Mouse (Mus musculus): ENCODE measurements at regions not wholly inside any gene's neighbourhood (a gene's known extent, or its start where the extent isn't known, plus 50 kb on each side); places are given as distances from the start of the nearest gene placed in this dataset.

DNA sequence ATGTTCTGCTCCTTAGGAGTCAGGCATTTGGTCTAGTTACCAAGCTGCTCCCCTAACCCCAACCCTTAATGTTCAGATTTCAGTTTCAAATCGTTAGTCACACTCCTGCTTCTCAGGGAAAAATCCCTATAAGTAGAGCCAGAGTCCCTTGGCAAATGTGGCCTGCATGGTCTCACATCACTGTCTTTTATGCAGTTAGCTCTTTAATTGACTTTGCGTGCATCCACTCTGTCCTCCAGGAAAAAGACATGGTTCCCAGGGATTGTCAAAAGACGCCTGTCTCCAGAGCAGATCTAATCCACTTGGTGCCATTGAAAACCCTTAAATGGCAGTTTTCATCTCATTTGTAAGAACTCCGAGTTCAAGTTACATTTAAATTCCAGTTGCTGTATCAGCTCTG lies 256.3 kb upstream of the Lyplal1 start:
- no peak for DNase-seq

DNA sequence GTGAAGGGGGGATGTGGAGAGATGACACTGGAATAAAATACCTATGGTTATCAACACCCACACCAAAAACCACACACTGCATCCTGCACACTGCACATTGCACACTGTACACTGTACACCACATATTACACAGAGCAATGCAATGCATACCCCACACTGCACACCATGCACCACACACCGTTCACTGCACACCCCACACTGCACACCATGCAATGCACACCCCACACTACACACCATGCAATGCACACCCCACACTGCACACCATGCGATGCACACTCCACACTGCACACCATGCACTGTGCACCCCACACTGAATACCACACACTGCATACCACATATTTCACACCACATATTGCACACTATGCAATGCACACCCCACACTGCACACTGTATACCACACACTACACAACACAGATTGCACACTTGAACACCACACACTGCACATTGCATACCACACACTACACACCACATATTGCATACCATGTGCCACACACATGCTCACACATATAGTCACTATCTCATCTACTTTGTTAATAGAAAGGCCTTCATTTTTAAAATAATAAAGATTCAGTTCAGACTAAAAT lies 255.8 kb upstream of the Lyplal1 start:
- DNase-seq: no peak

DNA sequence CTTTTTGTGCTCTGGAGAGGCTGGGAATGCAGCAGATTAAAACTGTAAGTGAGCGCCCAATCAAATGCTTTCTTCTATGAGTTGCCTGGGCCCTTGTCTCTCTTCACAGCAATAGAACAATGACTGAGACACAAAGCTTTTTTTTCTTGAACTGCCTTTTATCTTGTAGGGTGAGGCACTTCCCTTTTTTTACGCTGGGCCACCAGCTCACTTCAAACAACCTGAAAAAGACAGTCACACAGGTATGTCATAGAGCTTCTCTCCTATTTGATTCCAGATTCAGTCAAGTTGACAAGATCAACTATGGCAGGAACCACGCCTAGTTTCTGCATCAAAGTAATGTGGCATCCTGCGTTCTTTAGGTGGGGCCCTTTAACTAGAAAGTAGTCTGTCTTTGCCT lies 246.2 kb upstream of the Lyplal1 start:
- DNase-seq: no peak

GRCm38 (mm10) chr1:186358011-186358670 lies 241.0 kb upstream of the Lyplal1 start:
- DNase-seq: no peak

DNA sequence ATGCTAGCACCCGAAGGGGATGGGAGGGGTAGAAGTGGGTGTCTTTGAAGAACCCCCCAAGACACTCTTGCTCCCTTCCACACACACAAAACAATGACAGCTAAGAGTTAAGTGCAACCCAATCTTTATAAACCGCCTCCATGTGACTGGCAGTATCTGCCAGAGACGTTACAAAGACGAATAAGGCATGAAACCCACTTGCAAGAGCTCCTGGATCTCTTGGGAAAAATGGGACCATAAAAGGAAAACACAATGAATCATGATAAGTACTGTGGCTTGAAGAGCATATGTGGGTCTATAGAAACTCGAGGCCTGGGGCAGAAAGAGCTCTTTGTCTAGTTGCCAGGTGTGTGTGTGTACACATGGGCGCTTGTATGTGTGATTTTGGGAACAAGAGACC lies 237.6 kb upstream of the Lyplal1 start:
- DNase-seq: no peak

- DNase-seq: no peak
These were observed 237.0 kb upstream of the Lyplal1 start for GRCm38 (mm10) chr1:186354072-186354471.

DNA sequence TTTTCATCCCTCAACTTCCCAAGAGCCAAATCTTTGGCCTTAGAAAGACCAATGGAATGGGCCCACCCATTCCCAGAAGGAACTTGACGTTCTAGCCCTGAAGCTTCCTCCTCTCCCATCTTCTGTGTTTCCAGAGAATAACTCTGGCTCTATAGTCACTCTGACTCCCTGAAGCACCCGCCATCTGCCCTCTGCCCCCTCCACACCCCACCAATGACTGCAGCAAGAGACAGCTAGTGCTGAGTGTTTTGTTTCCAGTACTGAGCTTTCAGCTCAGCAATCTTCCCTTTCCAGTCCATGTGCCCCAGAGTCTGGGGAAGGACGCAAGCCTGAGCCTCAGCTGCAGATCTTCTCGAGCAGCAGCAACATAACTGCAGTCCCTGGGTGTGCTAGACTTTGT lies 233.3 kb upstream of the Lyplal1 start:
- no peak for DNase-seq

- no peak for DNase-seq
These were observed 232.9 kb upstream of the Lyplal1 start for GRCm38 (mm10) chr1:186349966-186350365.

DNA sequence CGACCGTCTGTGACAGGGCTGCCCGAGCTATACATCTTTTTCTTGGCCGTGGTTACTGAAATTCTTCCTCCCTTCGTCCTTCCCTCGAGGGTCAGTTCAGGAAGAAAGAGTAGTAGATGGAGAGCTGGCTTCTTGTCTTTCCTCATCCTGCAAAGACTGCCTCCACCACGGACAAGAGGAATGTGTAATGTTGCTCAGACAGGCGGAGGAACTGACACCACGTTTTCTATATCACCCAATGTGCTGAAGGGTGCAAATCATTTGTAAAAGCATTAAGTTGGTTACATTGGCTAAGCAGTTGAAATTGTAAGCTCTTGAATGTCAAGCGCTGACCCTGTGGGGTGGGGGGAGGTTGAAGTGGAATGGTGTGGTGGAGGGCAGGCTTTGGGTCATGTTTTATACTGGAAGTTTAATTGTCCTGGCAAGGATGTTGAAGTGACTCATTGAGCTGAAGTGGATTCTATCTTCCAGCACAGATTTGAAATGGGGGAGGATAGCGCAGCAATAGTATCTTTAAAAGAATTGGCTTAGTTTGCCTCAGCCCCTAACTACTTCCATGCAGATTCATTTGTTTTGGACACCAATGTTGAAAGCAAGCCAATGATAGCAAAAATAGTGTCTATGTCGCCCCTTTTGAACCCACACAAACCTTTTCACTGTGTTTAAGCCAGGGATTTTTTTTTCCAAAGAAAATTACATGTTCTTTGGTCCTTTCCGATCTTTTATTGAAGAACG lies 230.5 kb upstream of the Lyplal1 start:
- DNase-seq: no peak

GRCm38 (mm10) chr1:186345449-186345848 lies 228.3 kb upstream of the Lyplal1 start:
- DNase-seq: no peak

DNA sequence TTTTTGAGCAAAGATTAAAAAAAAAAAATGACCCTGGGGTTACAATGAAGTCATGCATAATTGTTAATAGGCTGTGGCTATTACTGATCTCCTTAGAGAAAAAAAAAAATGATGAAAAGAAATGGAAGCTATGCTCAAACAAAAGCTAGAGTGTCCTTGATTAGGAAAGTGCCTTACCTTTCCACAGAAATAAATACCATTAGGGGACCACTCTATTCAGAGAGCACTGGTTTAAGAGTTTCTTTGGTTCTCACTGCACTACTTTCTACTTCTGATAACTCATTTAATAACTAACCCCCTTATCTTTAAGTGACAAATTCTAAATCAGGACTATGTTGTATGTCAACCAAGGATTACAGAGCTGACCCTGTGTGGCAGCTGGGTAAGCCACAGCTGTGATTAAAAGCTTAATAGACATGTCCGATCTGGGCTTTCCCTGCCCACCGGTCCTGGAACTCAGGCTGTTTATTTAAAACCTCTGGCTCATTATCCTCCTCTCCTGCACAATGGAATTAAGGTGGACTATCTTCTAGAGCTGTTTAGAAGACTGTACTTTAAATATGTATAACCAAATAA lies 225.9 kb upstream of the Lyplal1 start:
- no peak for DNase-seq

DNA sequence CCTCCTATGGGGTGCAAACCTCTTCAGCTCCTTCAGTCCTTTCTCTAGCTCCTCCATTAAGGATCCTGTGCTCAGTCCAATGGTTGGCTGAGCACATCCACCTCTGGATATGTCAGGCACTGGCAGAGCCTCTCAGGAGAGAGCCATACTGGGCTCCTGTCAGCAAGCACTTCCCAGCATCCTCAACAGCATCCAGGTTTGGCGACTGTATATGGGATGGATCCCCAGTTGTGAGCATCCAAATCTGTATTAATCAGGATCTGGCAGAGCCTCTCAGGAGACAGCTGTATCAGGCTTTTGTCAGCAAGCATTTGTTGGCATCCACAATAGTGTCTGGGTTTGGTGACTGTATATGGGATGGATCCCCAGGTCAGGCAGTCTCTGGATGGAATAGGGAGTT lies 225.3 kb upstream of the Lyplal1 start:
- no peak for DNase-seq

DNA sequence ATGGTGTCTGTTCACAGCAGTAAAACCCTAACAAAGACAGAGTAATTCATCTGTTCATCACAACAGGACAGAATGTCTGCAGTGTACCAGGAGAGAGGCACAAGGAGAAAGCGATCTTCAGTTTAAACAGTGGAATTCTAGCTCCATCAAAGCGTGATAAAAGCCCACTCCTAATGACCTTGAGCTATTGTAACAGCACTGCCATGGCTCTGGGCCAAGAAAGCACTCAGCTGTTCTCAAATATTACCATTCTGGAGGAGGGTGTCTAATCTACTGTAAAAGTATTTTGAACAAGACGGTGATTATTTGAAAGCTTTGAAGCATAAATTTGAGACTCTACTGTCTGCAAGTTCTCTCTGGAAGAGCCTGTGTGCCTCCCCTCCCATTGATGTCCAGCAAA lies 224.8 kb upstream of the Lyplal1 start:
- DNase-seq: peak; percentile 25 to 36

GRCm38 (mm10) chr1:186340701-186341100 lies 223.6 kb upstream of the Lyplal1 start:
- DNase-seq: no peak

DNA sequence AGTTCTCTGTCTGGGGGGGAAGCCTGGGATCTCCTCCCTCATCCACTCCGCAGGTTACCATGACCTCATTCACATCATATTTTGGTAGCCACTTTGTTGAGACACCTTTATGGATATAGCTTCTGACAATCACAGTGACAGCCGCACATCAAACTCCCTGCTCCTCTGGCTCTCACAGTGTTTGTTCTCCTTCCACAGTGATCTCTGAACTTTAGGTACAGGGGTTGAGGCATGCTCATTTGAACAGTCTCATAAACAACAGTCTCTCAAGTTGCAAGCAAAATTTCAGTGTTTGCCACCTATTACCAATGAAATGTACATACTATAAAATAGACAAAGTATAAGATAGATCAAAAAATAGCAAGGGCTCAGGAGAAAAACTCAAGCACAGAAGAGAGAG lies 200.2 kb upstream of the Lyplal1 start:
- DNase-seq: no peak

- peak in 1 of 2 experiments; percentile 16 for DNase-seq
These were observed 197.1 kb upstream of the Lyplal1 start for GRCm38 (mm10) chr1:186314180-186314579.

DNA sequence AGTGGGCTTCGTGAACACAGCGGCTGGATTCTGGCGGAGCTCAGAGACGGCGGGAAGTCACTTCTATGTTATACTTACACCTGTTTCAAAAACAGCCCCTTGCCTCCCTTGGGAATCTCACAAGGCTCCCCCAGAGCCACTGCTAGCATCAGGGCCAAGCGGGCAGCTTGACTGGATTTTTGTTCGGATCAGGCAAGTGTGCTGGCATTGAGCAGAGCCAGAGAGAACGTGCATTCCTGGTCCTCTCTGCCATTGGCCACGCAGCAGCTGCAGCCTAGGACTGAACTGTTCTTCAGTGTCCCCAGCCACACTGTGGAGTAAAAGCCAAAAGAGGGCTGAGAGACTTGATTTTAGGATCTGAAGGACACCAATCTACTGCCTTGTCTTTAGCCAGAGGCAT lies 195.6 kb upstream of the Lyplal1 start:
- peak; percentile 18 to 25 for DNase-seq

GRCm38 (mm10) chr1:186312008-186312407 lies 194.9 kb upstream of the Lyplal1 start:
- no peak for DNase-seq

DNA sequence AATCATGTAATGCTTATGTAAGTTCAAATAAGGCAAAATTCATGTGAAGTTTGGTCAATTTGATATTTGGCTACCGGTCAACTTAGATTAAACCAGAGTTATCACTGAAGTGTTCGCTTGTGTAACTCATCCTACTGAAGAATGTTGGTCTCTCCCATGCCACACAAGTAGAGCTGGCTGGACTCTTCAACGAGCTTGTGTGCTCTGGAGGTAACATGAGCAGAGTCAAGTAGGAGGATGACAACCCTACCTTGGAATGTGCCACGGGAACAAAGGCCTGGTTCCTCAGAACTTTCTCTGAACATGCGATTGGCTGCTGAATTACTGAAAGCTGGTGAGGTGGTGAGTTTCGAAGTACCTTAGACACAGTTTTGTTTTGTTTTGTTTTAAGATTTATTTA lies 190.5 kb upstream of the Lyplal1 start:
- no peak for DNase-seq

- peak in 1 of 2 experiments; percentile 28 for DNase-seq
These were observed 180.4 kb upstream of the Lyplal1 start for GRCm38 (mm10) chr1:186297464-186297863.

GRCm38 (mm10) chr1:186295201-186295600 lies 178.1 kb upstream of the Lyplal1 start:
- DNase-seq: no peak

DNA sequence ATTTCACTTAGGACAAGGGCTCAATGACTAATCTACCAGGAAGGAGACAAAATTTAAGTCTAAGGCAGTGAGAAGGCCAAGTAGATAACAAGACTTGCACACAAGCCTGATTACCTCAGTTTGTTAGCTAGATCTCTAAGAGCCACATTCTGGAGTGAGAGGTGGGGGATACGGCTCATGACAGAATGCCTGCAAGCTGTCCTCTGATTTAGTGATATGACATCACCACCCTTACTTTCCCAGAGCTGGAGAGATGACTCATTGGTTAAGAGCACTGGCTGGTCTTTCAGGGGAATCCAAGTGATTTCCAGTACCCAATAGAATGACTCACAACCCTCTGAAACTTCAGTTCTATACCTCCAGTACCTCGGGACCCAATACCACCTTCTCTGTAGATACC lies 177.5 kb upstream of the Lyplal1 start:
- no peak for DNase-seq

DNA sequence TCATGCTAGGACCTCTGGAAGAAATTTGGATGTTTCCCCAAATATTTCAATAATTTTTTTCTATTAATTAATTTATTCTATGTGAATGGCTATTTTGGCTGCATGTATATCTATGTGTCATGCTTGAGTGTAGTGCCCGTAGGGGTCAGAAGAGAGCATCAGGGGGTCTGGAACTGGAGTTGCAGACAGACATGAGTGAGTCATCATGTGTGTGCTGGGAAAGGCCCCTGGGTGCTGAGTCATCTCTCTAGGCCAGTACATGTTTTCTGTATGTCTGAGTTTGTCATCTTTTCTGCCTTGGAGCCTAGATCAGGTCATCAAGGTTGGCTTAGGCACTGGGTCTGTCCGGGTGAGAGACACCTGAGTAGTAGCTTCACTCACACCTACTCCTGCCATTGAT lies 172.0 kb upstream of the Lyplal1 start:
- no peak for DNase-seq

DNA sequence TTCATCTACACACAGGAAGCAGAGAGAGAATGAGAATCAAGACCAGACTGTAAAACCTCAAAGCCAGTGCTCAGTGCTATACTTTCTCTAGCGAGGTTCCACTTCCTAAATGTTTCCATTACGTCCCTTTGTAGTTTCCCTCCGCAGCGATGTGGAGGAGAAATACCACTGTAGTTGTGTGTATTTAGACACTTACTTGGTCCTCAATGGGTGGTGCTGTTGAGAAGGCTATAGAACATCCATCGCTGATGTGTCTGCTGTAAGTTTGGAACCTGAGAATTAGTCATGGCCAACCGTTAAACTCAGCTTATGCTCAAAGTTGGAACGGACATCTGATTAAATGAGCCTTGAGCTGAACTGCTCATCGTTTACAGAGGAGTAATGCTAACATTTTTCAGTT lies 170.7 kb upstream of the Lyplal1 start:
- no peak for DNase-seq
